ENCODE assay signal across 26 mouse cellular contexts in the genomic region with DNA sequence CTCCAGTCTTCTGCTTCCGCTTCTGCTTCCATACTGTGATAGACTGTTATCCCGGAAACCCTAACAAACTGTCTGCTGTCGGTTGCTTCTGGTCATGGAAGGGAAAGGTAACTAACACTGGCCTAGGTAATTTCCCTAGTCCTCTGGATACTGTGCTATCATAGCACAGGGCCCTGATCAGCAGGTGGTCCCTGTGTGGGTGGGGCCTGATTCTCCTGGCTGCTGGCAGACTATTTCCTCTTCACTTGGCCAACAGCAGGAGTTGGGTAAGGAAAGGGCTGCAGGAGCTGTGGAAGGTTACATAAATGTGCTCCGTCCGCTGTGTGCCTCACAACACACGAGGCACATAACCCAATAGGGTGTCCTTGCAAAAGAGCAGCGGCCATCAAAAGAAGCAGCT. TPM values are rescaled to one million over a fixed set of nuclear protein-coding genes. Genes with fewer than 3 reads are reported as not detected.
A peak's percentile ranks its signal among the peaks of the same experiment; 100 is the strongest.
DNase-seq lines count a peak whose midpoint lies in the region; ATAC-seq and TF ChIP-seq lines count a peak whose summit lies in the region.
"Had no signal": no experiment of that assay in that cellular context is flagged by ENCODE, and none has a peak within 500 bp of the region (broad histone marks: within the 10 kb centered on the region; RNA-seq: fewer than 3 reads in every experiment).

No protein-coding gene starts in this region.

- H3K4me2 ChIP-seq in midbrain, embryonic 16.5 days (ENCODE audit: low read length): no peak overlapping the region
- H3K4me2 ChIP-seq: embryonic facial prominence, embryonic 13.5 days; embryonic facial prominence, embryonic 15.5 days; forebrain, embryonic 12.5 days had no signal

- 82% methylated on average over 7 of the region's 7 CpGs for WGBS in midbrain, embryonic 16.5 days

- no peaks in the 10 kb centered on the region for H3K36me3 ChIP-seq in ES-Bruce4 (ENCODE audit: control insufficient read depth, insufficient read depth, low read length, poor library complexity, severe bottlenecking)
- H3K36me3 ChIP-seq in midbrain, embryonic 16.5 days (ENCODE audit: control insufficient read depth, insufficient read depth, low read length): no peaks in the 10 kb centered on the region
- H3K36me3 ChIP-seq: embryonic facial prominence, embryonic 13.5 days; embryonic facial prominence, embryonic 15.5 days; forebrain, embryonic 10.5 days; forebrain, embryonic 12.5 days; G1E had no signal

- H3K27ac ChIP-seq in ES-Bruce4 (ENCODE audit: insufficient read depth, low read length): peak overlapping the region; percentile 85
- H3K27ac ChIP-seq in midbrain, embryonic 16.5 days (ENCODE audit: low read length): no peak overlapping the region
- H3K27ac ChIP-seq: embryonic facial prominence, embryonic 13.5 days; embryonic facial prominence, embryonic 15.5 days; forebrain, embryonic 10.5 days; forebrain, embryonic 12.5 days had no signal

- no peaks in the 10 kb centered on the region for H3K27me3 ChIP-seq in ES-Bruce4 (ENCODE audit: control insufficient read depth, insufficient read depth, low read length, poor library complexity, severe bottlenecking)
- H3K27me3 ChIP-seq in midbrain, embryonic 16.5 days (ENCODE audit: control insufficient read depth, insufficient read depth, low read depth, low read length): peaks cover 7% of the 10 kb centered on the region
- H3K27me3 ChIP-seq: Patski had no signal

- no peaks in the 10 kb centered on the region for H3K9me3 ChIP-seq in ES-Bruce4 (replicated peaks; ENCODE audit: control insufficient read depth, insufficient read depth, low read length, poor library complexity, severe bottlenecking)
- H3K9me3 ChIP-seq in midbrain, embryonic 16.5 days (replicated peaks; ENCODE audit: control insufficient read depth, low read length, poor library complexity, severe bottlenecking): no peaks in the 10 kb centered on the region
- H3K9me3 ChIP-seq: embryonic facial prominence, embryonic 13.5 days; embryonic facial prominence, embryonic 15.5 days; forebrain, embryonic 10.5 days; G1E had no signal

- TF ChIP-seq CTCF in ES-Bruce4 (IDR thresholded peaks at IDR 0.05; ENCODE audit: low read depth, low read length): no peak

- TF ChIP-seq POLR2A in ES-Bruce4 (IDR thresholded peaks at IDR 0.05; ENCODE audit: insufficient read depth, low read length): no peak

- H3K4me3 ChIP-seq in ES-Bruce4 (ENCODE audit: low read depth, low read length): no peak overlapping the region
- H3K4me3 ChIP-seq in midbrain, embryonic 16.5 days (ENCODE audit: low read depth, low read length): no peak overlapping the region
- H3K4me3 ChIP-seq: embryonic facial prominence, embryonic 13.5 days; embryonic facial prominence, embryonic 15.5 days; erythroblast, embryonic 14.5 days; forebrain, embryonic 10.5 days; forebrain, embryonic 12.5 days had no signal

- TF ChIP-seq EP300 in ES-Bruce4 (IDR thresholded peaks at IDR 0.05; ENCODE audit: insufficient read depth, low read depth, low read length): no peak

- no peak overlapping the region for H3K9ac ChIP-seq in ES-Bruce4 (ENCODE audit: low read depth, poor library complexity, severe bottlenecking)
- no peak overlapping the region for H3K9ac ChIP-seq in midbrain, embryonic 16.5 days (ENCODE audit: low read depth, low read length)
- H3K9ac ChIP-seq: embryonic facial prominence, embryonic 13.5 days; embryonic facial prominence, embryonic 15.5 days; forebrain, embryonic 12.5 days had no signal

- H3K4me1 ChIP-seq in ES-Bruce4 (ENCODE audit: control insufficient read depth, insufficient read depth, low read length): peaks cover 16% of the 10 kb centered on the region
- H3K4me1 ChIP-seq in midbrain, embryonic 16.5 days (ENCODE audit: control insufficient read depth, insufficient read depth, low read length): peaks cover 11% of the 10 kb centered on the region

- no peak for ATAC-seq in midbrain, embryonic 16.5 days
- ATAC-seq: activated CD4-positive, CD25-positive, alpha-beta regulatory T cell, adult 4 months; forebrain, embryonic 14.5 days; forebrain, embryonic 16.5 days; Patski had no signal

- DNase-seq in ES-CJ7 (ENCODE audit: low read depth, low spot score) (peak; percentile 64), R1 (ENCODE audit: low read depth, low spot score) (peak; percentile 66)
- no peak for DNase-seq in frontal cortex, postnatal 14 days (ENCODE audit: low spot score in 2 of 2)
- no peak for DNase-seq in cerebellum, adult 11-12 months
- DNase-seq: adrenal gland, adult 8-10 months; adrenal gland, postnatal 14 days; adrenal gland, postnatal 36 days; cerebellum, adult 18-20 months; cerebellum, adult 8-10 months; cerebellum, adult 9-11 months; cerebellum, postnatal 14 days; cerebellum, postnatal 36 days; embryo, embryonic 11 days had no signal

RNA-seq across cellular contexts. Expression of gene Gsx1, which starts 31.1 kb away (rescaled TPM):
- not detected in 2 replicates for polyA plus RNA-seq in ES-Bruce4 (2011; ENCODE audit: insufficient read depth, insufficient read length, low read depth, missing spikeins)
- 2.2 and 4.2 TPM in 2 replicates for polyA plus RNA-seq in midbrain, embryonic 16.5 days (2015; fragmentation: Nextera tagmentation; extraction: Ambion mirVana)
- polyA plus RNA-seq: activated CD4-positive, CD25-positive, alpha-beta regulatory T cell, adult 4 months; C2C12; embryonic facial prominence, embryonic 13.5 days; embryonic facial prominence, embryonic 15.5 days; erythroblast, embryonic 14.5 days; G1E; Patski had no signal

Comparison
In these comparisons a context has a peak if more than half of its experiments do, and no peak if none do; other contexts are left out.
1. DNase-seq: peak in ES-CJ7 (single experiment) and R1 (single experiment); none in frontal cortex, postnatal 14 days (0 of 2) and cerebellum, adult 11-12 months (single experiment).